Mouse (Mus musculus): ENCODE results near the gene Pds5a.

Gene Pds5a

DNA sequence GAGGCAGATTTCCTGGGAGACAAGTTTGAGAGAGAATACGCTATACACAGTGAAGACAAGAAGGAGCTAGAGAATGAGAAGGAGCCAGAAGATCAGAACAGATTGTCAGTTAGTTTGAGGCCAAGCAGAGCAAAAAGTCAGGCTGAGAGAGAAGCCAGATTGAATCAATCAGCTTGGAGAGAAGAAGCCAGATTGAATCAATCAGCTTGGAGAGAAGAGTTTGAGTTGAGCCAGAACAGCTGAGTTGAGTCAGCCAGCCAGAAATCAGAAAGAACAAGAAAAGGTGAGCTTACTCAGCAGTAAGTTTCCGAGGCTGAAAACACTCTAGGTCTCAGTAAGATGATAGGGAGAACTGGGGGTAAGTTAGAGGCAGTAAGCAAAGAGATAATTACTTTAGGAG lies 123.2 kb downstream of the Pds5a start:
- DNase-seq (ENCODE audit: low read depth in 2 of 2, low spot score in 2 of 2): no peak

GRCm38 (mm10) chr5:65565486-65565885 lies 132.6 kb downstream of the Pds5a start:
- no peak for DNase-seq (ENCODE audit: low read depth in 2 of 2, low spot score in 2 of 2)

GRCm38 (mm10) chr5:65561125-65561893 lies 136.8 kb downstream of the Pds5a start:
- no peak for DNase-seq (ENCODE audit: low read depth in 2 of 2, low spot score in 2 of 2)

DNA sequence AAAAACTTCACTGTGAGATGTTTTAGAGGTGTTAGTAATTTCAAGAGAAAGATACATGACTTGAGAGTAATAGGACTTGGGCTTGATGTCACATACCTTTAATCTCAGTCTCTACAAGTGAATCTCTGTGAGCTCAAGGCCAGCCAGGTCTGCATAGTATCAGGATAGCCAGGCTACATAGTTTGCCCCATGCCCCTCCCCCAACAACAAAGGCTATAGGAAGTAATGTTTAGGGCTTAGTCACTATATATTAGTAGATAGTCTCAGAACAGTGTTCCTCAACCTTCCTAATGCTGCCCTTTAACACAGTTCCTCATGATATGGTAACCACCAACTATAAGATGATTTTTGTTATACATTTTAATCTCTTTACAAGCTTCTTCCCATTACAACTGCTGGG lies 141.0 kb downstream of the Pds5a start:
- DNase-seq (ENCODE audit: low read depth in 2 of 2, low spot score in 2 of 2): no peak
